Comparison of ENCODE assay signal across 8 mouse cellular contexts in the genomic region with DNA sequence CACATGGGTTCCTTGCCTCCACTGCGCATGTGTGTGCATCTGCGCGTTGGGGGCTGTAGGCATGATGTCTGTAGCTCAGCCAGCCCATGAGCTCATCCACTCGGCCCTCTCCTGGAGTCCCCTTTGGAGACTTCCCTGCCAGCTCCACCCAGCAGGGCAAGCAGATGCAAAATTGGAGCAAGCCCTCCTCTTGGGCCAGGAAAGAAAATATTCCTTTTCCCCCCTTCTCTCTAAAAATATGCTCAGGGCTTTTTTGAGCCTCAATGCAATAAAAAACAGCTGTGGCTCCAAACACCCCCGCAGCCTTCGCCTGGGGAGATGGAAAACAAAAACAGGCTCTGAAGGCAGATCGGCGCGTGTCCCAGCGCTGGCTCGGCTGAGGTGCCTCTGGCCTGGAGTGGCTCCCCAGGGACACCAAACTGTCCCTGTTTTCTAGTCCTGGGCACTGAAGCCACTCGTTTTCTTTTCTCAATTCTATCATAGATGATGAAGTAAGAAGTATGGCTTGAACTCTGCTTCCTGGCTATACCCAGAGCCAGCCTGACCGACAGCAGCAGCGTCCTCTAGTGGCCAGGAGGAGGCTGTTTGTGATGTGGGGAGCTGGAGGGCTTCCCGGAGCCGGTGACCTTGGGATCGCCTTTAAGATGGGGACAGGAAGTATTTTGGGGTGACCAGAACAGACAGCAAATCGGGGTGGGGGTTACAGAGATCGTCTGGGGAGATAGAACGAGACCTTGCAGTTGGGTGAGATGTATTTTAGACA.
DNase-seq lines count a peak whose midpoint lies in the region; ATAC-seq and TF ChIP-seq lines count a peak whose summit lies in the region.

No protein-coding gene starts in this region.

- no peak overlapping the region for H3K4me2 ChIP-seq in liver, postnatal 0 days (ENCODE audit: low read depth, low read length)
- H3K4me2 ChIP-seq in liver, embryonic 11.5 days = no peak overlapping the region
- no peak overlapping the region for H3K4me2 ChIP-seq in midbrain, embryonic 11.5 days

- no peaks in the 10 kb centered on the region for H3K4me1 ChIP-seq in liver, postnatal 0 days (ENCODE audit: insufficient read depth)
- peaks cover 3% of the 10 kb centered on the region; the same call in 1 of the 2 replicates for H3K4me1 ChIP-seq in liver, embryonic 11.5 days (replicated peaks; ENCODE audit: control insufficient read depth, insufficient read depth, low read length)
- peaks cover 44% of the 10 kb centered on the region for H3K4me1 ChIP-seq in embryonic facial prominence, embryonic 10.5 days
- peaks cover 9% of the 10 kb centered on the region for H3K4me1 ChIP-seq in olfactory bulb, adult 2 months (ENCODE audit: control insufficient read depth, insufficient read depth, low read length)
- H3K4me1 ChIP-seq in midbrain, embryonic 11.5 days (ENCODE audit: control insufficient read depth, insufficient read depth, low read length) = no peaks in the 10 kb centered on the region

- no peak for ATAC-seq in liver, postnatal 0 days
- ATAC-seq in liver, embryonic 11.5 days (replicated peaks; ENCODE audit: low FRiP score) = no peak
- no peak for ATAC-seq in midbrain, embryonic 11.5 days (ENCODE audit: low FRiP score)

- TF ChIP-seq EP300 in liver, postnatal 0 days (IDR thresholded peaks at IDR 0.05; ENCODE audit: low read depth) = no peak

- WGBS in liver, postnatal 0 days (ENCODE audit: insufficient replicate concordance) = 83% methylated on average over 20 of the region's 20 CpGs
- WGBS in liver, embryonic 11.5 days = 79% methylated on average over 20 of the region's 20 CpGs
- WGBS in embryonic facial prominence, embryonic 10.5 days = 65% methylated on average over 20 of the region's 20 CpGs
- WGBS in olfactory bulb, adult 2 months = 56% methylated on average over 20 of the region's 20 CpGs
- WGBS in midbrain, embryonic 11.5 days = 80% methylated on average over 20 of the region's 20 CpGs

- TF ChIP-seq POLR2A in olfactory bulb, adult 2 months (IDR thresholded peaks at IDR 0.05; ENCODE audit: insufficient read depth, low read depth, low read length) = no peak

- H3K27me3 ChIP-seq in liver, postnatal 0 days (ENCODE audit: insufficient read depth, low read length) = no peaks in the 10 kb centered on the region
- H3K27me3 ChIP-seq in liver, embryonic 11.5 days (replicated peaks; ENCODE audit: control insufficient read depth, insufficient read depth, low read length) = no peaks in the 10 kb centered on the region
- H3K27me3 ChIP-seq in embryonic facial prominence, embryonic 10.5 days (replicated peaks; ENCODE audit: low read depth, poor library complexity, severe bottlenecking) = no peaks in the 10 kb centered on the region
- H3K27me3 ChIP-seq in midbrain, embryonic 11.5 days (ENCODE audit: control insufficient read depth, insufficient read depth, low read length) = no peaks in the 10 kb centered on the region

- H3K36me3 ChIP-seq in liver, postnatal 0 days (replicated peaks; ENCODE audit: insufficient read depth, low read length) = no peaks in the 10 kb centered on the region
- no peaks in the 10 kb centered on the region for H3K36me3 ChIP-seq in liver, embryonic 11.5 days (ENCODE audit: control insufficient read depth, insufficient read depth, low read length)
- no peaks in the 10 kb centered on the region for H3K36me3 ChIP-seq in embryonic facial prominence, embryonic 10.5 days (replicated peaks)
- no peaks in the 10 kb centered on the region for H3K36me3 ChIP-seq in midbrain, embryonic 11.5 days (ENCODE audit: control insufficient read depth, insufficient read depth, low read length)

- H3K4me3 ChIP-seq in liver, postnatal 0 days (ENCODE audit: low read depth, low read length) = no peak overlapping the region
- H3K4me3 ChIP-seq in liver, embryonic 11.5 days (ENCODE audit: low read depth, low read length) = no peak overlapping the region
- no peak overlapping the region for H3K4me3 ChIP-seq in embryonic facial prominence, embryonic 10.5 days
- no peak overlapping the region for H3K4me3 ChIP-seq in olfactory bulb, adult 2 months (ENCODE audit: insufficient read depth, low read depth, low read length)
- H3K4me3 ChIP-seq in midbrain, embryonic 11.5 days (ENCODE audit: low read depth, low read length) = no peak overlapping the region

- no peak overlapping the region for H3K9ac ChIP-seq in liver, postnatal 0 days (replicated peaks)
- no peak overlapping the region for H3K9ac ChIP-seq in liver, embryonic 11.5 days (ENCODE audit: low read depth, low read length)
- no peak overlapping the region for H3K9ac ChIP-seq in midbrain, embryonic 11.5 days (ENCODE audit: low read length)

- no peaks in the 10 kb centered on the region for H3K9me3 ChIP-seq in liver, postnatal 0 days (ENCODE audit: low read length)
- no peaks in the 10 kb centered on the region for H3K9me3 ChIP-seq in liver, embryonic 11.5 days (ENCODE audit: control insufficient read depth, low read length)
- 0 out of 2 replicates have a peak, but pooled peaks cover 5% of the 10 kb centered on the region for H3K9me3 ChIP-seq in embryonic facial prominence, embryonic 10.5 days
- no peaks in the 10 kb centered on the region; the same call in 1 of the 2 replicates for H3K9me3 ChIP-seq in midbrain, embryonic 11.5 days (ENCODE audit: control insufficient read depth, low read length)

- DNase-seq in liver, postnatal 0 days = no peak
- no peak for DNase-seq in liver, embryonic 11.5 days (ENCODE audit: low spot score)
- DNase-seq in embryonic facial prominence, embryonic 10.5 days (ENCODE audit: low spot score) = no peak
- DNase-seq in gastrocnemius, postnatal 25 days = peak; percentile 88
- DNase-seq in spleen, postnatal 36 days (ENCODE audit: low spot score in 2 of 2) = no peak
- DNase-seq in midbrain, embryonic 11.5 days (ENCODE audit: low spot score, missing footprints) = no peak
- DNase-seq in embryo, embryonic 10.5 days (ENCODE audit: low spot score) = no peak

- no peak overlapping the region for H3K27ac ChIP-seq in liver, postnatal 0 days (ENCODE audit: low read depth)
- no peak overlapping the region for H3K27ac ChIP-seq in liver, embryonic 11.5 days (ENCODE audit: low read depth, low read length)
- H3K27ac ChIP-seq in embryonic facial prominence, embryonic 10.5 days (replicated peaks) = peak overlapping the region; percentile 59; the same call in 1 of the 2 replicates
- H3K27ac ChIP-seq in olfactory bulb, adult 2 months (ENCODE audit: insufficient read depth, low read depth, low read length) = peak overlapping the region; percentile 16
- no peak overlapping the region for H3K27ac ChIP-seq in midbrain, embryonic 11.5 days (ENCODE audit: low read depth, low read length)

- TF ChIP-seq CTCF in liver, postnatal 0 days (IDR thresholded peaks at IDR 0.05; ENCODE audit: low read depth) = peak; percentile 23; the same call in 1 of the 2 replicates
- no peak for TF ChIP-seq CTCF in olfactory bulb, adult 2 months (IDR thresholded peaks at IDR 0.05; ENCODE audit: insufficient read depth, low read depth, low read length)

Comparison
In these comparisons a context has a peak if more than half of its experiments do, and no peak if none do; other contexts are left out.
1. H3K27ac ChIP-seq: peak in embryonic facial prominence, embryonic 10.5 days (single experiment) and olfactory bulb, adult 2 months (single experiment); none in liver, postnatal 0 days (single experiment), liver, embryonic 11.5 days (single experiment) and midbrain, embryonic 11.5 days (single experiment).